Mouse (Mus musculus) thymus, adult 2 months (tissue): ENCODE data around the gene Mrpl45.
"Not testable (repeated sequence)": the region's sequence is repeated elsewhere in the genome, so short reads cannot be mapped to it uniquely, and the experiment has no call there.

Experiments used
- CTCF ChIP-seq: fragments of 200-500 bp; IDR thresholded peaks from 2 replicates; pipeline ENCODE4 v1.5.1; 2012; ENCODE audit warnings: mild to moderate bottlenecking, control low read depth, low read length, moderate library complexity, borderline replicate concordance; ENCODE audit not compliant: control insufficient read depth, poor library complexity, insufficient read depth; ENCODE audit errors: extremely low read depth
- POLR2A ChIP-seq: fragments of 200-500 bp; IDR thresholded peaks from 2 replicates; pipeline ENCODE4 v1.6.1; 2012; ENCODE audit warnings: mild to moderate bottlenecking, low read length, control low read depth, moderate library complexity; ENCODE audit not compliant: control insufficient read depth, poor library complexity, insufficient read depth; ENCODE audit errors: extremely low read depth

DNA sequence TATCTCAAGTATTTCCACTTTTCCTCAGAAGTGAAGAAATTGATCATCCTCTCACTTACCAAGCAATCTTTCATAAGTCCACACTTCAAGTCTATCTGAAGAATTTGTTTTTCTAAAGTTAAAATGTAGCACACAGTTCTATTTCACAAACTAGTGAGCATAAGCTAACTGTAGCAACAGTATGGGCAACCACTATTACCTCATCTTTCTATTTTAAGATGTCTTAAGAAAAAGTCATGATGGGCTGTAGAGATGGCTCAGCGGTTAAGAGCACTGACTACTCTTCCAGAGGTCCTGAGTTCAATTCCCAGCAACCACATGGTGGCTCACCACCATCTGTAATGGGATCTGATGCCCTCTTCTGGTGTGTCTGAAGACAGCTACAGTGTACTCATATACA is 49.0 kb upstream of the Mrpl45 start:
- TF ChIP-seq POLR2A, CTCF: not testable (repeated sequence)
